Mouse (Mus musculus) granulocyte monocyte progenitor cell, adult 5-6 weeks (primary cell): Measurements from ENCODE around the gene Cmah. TPM values are rescaled to one million over a fixed set of nuclear protein-coding genes. Genes with fewer than 3 reads are reported as not detected.
A peak's percentile ranks its signal among the peaks of the same experiment; 100 is the strongest.
"Not testable (repeated sequence)": the region's sequence is repeated elsewhere in the genome, so short reads cannot be mapped to it uniquely, and the experiment has no call there.

Experiments used
- ATAC-seq: replicated peaks from 2 replicates; pipeline ENCODE4 v1.8.0; 2016; ENCODE audit warnings: mild to moderate bottlenecking, moderate TSS enrichment, inconsistent platforms; ENCODE audit not compliant: poor library complexity, severe bottlenecking
- total RNA-seq, 2 experiments: library from RNA; stranded (forward) in 1 of 2; stranded (reverse) in 1 of 2; fragments of 200-712, 200-1000 nt in 1 of 2; fragments of >200 nt in 1 of 2; fragmentation: Nextera tagmentation in 1 of 2; gene quantifications; 2 replicates each; pipeline ENCODE4 v1.2.3; 2014 to 2017

The Cmah gene
- total RNA-seq, 2 experiments from 2014 or later = 0.95 to 1.5 TPM

DNA sequence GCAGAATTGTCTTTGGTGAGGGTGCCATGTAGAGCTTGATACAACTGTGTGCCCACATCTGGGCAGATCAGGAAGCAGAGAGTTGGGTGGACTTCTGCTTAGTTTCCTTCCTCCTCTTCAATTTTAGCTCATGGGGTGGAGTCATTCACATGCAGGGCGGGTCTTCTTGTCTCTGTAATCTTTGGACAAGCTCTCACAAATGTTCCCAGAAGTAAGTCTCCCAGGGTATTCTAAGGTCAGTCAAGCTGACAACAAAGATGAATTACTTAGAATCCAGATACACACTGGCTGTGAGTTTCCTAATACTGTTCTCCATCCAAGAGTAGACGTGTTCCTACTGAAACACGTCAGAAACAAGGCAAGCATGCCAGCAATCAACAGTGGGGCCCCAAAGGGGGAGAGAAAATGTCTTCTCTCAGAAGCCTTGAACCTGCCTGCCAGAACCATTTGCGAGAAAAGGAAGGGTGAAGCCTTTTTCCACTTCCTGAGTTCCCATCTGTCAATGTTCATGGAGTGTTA, 11.2 kb downstream of the Cmah start:
- peak; percentile 84 for ATAC-seq

DNA sequence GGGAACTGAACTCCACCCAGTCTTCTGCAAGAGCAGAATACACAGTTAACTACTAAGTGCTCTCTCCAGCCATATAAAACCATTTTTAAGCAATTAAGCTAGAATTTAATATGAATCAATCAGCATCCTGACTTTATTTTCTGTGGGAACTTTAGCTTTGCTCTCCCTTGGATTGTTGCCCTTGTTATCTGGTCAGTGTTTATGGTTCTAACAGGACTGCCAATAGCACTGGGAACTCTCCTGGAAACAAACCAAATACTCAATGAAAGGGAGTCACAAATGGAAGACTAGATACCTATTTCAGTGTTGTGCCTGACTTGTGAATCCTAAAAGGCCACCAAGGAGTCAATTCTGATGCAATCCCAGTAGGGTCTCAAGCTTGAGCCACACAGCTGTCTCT, 12.7 kb downstream of the Cmah start:
- no peak for ATAC-seq

DNA sequence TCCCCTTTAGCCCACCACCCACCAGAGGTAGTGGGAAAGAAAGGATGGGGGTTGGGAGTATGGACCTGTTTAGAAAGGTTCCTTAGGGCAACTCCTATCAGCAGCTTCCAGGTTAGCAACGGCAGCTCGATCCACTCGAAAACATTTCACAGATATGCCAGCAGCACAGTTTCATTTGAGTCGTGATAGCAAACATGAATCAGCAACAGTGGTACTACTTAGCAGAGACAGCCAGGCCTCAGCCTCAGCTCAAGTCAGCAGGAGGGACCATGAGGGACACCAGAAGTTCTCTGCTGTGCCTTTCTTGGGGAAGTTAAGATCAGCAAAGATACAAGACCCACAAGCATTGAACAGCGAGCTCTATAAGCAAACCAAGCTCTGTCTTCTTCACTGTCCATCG, 13.3 kb downstream of the Cmah start:
- ATAC-seq = no peak

DNA sequence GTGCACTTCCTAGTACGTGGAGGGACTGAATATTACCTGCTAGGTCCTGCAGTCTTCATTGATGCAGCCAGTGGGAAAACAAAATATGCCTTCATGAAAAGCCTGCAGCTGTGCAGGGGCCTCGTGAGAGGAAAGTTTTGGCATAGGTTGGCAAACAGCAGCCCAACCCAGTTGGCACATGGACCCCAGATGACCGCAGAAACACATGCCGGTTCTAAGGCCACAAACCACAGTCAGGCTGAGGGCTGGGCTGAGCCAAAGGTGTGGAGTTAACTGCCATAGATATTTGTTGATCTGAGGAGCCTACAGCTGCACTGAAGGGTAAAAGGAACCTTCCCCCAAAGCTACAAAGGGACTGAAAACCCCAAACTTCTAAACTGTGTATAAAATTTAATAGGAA, 14.9 kb downstream of the Cmah start:
- peak; percentile 65 for ATAC-seq

DNA sequence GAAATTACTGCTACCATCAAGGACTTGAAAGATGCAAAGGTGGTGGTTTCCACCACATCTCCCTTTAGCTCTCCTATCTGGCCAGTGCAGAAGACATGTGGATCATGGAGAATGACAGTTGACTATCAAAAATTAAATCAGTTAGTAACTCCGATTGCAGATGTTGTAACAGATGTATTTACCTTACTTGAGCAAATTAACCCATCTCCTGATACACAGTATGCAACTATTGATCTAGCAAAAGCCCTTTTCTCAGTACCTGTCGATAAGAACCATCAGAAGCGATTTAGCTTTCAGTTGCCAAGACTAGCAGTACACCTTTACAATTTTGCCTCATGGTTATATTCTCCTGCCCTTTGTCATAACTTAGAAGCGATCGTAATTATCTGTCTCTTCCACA, 25.8 kb downstream of the Cmah start:
- ATAC-seq = no peak

DNA sequence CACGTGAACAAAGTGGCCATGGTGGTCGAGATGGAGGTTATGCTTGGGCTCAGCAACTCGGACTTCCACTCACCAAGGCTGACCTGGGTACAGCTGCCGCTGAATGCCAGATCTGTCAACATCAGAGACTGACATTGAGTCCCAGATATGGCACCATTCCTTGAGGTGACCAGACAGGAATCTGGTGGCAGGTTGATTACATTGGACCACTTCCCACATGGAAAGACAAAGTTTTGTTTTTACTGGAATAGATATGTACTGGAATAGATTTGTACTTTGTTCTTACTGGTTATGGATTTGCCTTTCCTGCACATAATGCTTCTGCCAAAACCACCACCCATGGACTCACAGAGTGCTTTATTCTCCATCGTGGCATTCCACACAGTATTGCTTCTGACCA, 27.5 kb downstream of the Cmah start:
- ATAC-seq = no peak

DNA sequence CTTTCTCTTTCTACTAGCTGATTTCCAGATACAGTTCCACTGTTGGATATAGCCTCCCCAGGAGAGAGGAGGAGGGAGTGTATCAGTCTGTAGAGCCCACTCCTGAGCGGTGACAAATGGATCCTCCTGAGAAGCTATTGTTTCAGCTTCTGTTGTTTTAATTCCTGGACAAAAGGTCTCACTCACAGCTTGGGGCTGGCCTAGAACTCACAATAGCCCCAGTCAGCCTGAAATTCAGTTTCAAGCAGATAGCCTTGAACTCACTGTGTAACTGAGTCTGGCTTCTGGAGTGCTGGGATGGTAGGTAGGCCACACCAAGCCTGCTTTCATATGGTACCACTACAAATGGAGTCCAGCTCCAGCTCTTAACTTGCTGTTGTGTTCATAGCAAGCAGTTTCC, 32.0 kb downstream of the Cmah start:
- no peak for ATAC-seq

DNA sequence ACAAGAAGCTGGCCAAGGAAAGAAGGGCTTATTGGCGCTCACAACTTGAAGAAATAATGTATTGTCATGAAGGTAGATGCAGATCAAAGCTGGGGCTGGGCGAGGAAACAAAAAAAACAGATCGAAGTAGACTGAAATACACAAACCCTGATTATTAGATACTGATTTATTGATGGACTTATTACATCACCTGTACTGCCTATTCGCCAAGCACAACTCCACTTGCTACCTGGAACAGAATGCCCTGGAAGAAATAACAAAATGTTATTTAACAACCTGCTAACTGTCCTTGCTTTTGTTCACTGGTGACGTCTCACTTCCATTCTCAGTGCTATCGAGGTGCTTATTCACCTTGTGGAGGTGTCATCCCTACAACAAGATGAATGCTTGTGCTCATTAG, 38.0 kb downstream of the Cmah start:
- ATAC-seq = no peak

DNA sequence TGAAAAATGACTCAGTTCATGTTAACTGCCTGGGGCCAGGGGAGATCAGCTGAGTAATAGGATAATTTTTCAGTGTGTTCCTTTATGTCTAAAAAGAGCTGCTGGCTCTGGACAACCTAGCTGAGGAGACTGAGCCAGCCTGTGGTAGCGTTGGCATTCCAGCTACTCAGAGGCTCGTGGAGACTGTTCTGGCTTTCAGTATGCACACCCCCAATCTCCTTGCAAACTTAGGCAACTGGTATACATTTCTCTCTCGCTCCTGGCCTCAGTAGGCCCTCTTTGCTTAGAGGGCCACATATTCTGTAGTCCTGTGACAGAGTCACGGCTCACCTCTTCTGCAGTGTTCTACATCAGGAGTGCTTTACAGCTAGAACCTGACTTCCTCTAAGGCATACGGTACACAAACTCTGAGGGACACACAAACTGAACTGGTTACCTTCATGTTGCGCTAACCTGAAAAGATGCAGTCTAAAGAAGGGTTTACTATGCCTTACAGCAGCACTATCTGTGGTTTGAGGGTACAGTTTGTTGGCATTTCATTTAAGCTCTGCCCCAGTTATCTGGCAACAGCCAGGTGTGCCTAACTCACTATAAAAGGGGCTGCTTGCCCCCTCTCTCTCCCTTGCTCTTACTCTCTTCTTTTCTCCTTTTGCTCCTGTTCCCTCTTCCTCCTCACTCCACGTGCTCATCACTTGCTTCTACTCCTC, 45.8 kb downstream of the Cmah start:
- no peak for ATAC-seq

DNA sequence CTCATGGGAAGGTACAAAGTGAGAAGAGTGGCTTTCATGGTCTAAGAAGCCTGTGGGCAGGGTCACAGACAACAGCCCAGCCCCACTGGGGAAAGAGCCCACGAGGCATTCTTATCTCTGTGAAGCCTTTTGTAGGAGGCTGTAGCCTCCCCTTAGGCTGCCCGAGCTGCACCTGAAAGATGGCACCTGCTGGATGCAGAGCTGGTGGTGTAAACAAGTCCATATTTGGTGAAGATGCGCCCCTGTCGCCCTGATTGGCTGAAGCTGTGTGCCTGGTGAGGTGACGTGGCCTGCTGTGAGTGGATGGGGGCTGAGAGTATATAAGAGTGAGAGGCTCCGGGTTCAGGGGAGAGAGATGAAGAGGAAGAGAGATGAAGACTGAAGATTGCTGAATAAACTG, 47.4 kb downstream of the Cmah start:
- not testable (repeated sequence) for ATAC-seq

DNA sequence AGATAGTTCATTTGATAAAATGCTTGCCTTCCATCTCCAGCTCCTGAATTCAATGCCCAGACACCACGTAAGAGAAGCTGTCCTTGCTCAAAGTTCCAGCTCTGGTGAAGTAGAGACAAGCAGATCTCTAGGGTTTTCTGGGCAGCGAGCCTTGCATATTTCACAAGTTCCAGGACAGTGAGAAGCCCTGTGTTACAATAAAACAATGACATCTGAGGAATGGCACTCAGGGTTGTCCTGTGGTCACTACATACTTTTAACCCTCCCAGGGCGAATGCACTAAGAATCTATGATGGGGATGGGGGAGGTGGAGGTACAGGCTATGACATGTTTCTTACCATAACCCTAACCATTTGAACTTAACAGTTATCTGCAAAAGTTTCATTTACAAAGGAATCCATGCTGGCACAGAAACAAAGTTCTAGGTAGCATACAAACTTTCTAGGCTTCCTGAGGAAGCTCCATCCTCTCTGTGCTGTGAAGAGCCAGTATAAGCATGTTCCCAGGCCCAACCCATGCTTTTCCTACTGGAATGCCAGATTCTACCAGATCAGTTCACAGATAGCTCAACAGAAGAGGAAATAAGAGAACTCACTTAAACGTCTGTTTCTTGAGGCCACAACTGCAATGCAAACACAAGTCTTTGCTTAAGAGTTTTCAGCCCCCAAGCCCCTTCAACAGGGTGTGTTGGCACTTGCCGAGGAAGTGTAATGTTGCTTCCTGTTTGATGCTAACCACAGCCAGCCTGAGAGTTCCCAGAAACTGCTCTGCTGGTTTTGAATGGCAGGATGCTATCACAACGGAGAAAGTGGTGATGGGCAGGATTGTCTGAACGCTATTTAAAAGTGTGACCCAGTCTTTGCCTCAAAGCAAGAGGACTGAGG, 48.4 kb downstream of the Cmah start:
- ATAC-seq = peak; percentile 77

DNA sequence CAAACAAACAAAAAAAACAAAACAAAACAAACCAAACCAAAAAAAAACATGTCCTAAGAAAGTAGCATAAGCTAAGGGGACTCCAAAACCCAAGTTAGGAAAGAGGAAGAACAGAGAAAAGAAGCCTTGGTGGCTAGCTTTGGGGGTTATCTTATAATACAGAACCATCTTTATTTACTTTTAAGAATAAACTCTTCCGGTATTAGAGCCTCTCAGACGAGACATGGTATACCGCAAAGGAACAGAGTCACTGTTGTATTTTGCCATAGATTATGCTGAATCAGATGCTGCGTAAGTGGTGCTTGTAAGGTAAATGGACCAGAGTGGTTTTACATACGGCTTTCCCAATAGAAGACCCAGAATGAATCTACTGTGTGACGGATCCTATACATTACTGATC, 53.5 kb downstream of the Cmah start:
- peak; percentile 83 for ATAC-seq

DNA sequence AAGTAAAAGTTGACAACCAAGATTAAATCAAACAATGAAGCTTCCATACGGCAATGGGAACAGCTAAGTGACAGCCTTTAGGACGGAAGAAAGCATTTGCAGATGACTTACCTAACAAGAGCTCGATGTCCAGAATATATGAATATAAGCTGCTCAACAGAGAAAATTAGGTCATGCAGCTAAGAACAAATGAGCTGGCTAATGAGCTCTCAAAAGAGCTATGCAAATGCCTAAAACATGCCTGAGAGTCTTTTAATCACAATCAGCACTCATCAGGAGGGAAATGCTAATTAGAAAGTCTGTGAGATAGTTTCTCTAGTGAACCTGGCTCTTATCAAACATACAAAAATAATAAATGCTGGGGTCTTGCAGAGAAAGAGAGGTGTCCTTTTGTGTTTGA, 56.7 kb downstream of the Cmah start:
- ATAC-seq = no peak

DNA sequence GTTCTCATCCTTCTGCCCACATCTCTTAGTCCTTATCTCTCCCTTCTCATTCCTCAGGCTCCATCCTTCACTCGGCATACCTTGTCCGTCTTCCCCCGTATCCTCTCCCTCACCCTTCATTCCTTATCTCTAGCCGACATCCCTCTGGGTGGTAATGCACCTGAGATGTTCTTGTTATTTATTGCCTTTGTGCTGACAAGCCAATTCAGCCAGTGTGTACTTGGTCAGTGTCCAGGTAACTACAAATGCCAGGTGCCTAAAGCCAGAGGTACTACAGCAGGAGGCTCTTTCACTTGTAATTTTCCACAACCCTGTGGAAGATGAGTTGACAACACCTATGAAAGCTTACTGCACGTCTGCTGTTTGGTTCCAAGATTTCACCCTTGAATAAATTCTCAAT, 64.7 kb downstream of the Cmah start:
- no peak for ATAC-seq

DNA sequence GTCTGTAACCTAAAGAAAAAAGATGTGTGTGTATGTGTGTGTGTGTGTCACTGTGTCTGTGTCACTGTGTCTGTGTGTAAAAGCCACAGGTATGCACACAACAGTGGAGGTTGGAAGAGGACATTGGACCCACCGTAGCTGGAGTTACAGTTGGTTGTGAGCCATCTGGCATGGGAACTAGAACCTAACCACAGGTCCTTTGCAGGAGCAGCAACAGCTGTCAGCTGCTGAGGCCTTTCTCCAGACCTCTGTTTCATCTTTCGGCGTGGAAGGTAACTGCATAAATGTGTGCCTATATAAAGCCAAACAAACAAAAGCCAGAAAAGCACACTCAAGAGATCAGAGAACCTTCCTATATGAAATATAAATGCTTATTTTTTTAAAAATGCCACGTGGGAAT, 65.5 kb downstream of the Cmah start:
- peak; percentile 35 for ATAC-seq

DNA sequence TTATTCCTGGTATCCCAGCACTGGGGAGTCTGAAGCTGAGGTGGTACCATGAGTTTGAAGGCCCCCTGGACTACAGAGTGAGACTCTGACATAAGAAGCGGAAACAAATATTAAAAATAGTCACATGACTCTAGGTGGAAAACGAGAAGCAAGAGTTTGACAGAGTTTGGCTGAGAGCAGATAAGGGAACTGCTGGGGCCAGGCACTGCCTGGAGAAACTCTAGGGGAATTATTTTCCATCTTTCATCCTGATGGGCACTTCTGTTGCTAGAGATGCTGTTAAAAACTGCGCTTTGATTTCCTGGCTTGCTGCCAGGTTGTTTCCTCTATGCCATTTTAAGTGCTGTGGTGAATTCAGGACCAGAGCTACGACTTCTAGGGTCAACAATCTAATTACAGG, 65.9 kb downstream of the Cmah start:
- ATAC-seq = peak; percentile 90

DNA sequence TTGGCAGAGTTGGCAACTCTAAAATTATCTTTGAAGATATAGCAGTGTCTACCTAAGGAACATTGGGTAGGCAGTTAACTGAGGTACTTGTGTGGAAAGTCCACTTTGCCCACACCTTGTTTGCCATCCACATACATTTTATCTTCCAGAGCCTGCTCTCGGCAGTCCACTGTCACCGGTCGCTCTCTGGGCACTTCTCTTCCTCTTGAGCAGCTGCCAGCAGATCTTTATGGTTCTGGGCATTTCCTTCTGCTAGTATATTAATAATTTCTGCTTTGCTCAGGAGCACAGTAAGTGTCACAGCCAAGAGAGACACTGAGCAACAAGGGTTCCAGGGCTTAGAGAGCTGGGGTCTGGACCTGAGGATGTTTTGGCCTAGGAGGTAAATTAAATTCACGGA, 68.6 kb downstream of the Cmah start:
- ATAC-seq = no peak

DNA sequence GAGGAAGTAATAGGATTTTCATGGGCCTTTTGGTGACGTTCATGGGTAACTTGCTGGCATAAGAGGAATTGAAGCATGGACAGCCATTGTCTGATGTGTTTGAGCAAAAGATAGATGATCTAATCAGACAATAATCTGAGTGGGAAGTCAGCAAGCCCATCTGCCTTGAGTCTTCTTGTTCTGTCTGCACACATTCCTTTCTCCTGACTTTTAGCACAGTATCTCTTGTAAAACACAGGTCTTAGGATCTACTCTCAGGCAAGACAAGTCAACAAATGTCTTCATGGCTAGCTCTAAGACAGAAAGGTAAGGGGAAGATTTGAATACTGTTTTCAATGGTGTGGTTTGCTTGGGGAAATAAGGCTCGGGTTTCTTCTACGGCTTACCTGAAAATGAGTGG, 70.0 kb downstream of the Cmah start:
- ATAC-seq = no peak

DNA sequence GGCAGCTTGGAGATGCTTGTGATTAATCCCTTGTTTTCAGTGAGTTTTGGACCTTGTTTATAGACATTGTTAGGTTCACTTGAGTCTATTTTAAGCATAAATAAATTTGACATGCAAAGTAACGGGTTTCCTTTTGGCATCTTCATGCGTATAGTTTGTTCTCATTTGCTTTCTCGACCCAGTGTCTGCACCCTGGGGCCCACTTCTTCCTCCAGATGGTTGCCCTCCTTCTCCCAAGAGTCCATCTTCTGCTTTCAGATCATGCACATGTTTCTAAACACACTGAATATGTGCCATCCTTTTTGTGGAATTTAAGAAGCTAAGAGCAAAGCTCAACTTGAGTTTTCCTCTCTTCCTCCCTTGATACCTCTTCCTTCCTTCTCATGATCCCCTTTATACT, 71.3 kb downstream of the Cmah start:
- no peak for ATAC-seq

DNA sequence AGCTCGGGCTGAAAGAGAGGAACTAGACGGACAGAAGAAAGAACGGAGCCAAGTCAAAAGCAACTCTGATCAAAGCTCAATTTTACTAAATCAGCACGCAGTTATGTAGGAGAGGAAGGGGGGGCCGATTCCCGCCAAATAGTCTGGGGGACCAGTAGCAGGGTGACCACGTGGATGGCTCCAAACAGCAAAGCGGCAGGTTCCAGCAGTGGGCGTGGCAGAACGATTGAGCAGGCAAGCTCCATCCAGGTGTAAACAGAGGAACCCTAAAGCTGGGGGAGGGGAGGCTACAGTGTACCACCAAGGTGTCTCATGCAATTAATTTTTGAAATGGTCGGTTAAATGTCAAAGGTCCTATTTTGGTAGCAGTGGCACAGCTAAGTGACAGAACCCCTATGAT, 74.6 kb downstream of the Cmah start:
- ATAC-seq = not testable (repeated sequence)

DNA sequence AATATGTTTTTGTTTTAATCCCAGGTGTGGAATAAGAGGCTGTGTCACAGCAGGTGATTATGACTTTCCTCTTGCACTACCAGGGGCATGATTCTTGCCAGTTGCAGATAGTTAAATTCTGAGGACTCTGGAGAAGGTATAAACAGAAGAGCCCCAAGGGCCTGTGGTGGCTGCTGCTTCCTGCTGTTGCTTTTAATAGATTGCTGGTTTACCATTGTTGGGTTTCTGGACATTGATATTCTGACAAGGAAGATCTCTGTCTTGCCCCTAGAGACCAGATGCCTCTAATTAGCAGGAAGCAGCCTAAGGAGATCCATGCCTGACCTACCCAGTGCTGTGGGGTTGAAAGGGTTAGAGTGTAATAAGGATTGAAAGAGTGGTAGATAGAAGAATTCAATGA, 75.8 kb downstream of the Cmah start:
- ATAC-seq = peak; percentile 20; the same call in 1 of the 2 replicates

DNA sequence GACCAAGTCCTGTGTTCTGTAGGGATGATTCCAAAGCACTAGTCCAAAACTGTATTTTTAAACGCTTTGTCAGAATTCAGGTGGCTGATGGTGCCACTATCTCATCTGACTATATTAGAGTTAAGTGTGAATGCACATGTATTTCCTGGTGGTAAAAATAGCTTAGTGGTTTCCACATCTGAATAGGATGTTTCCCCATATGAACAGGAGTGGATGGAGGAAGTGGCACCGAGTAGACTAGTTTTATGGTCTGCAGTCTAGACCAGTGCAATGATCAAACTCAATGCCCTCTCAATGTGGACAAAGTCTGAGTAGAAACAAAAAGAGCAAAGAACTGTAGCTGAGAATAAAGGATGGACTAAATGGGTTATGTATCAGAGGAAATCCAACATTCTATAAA, 79.6 kb downstream of the Cmah start:
- ATAC-seq = peak; percentile 95
